Mouse (Mus musculus) urinary bladder, postnatal 36 days (tissue): Measurements from ENCODE around the gene Yod1.

Source experiments
- DNase-seq, 2 experiments: peaks; one replicate each; pipeline ENCODE4 v3.0.0; 2022; ENCODE audit warnings: low spot score in 2 of 2, mixed read lengths in 1 of 2

Yod1 gene

GRCm38 (mm10) chr1:130732706-130733658 is 15.9 kb downstream of the Yod1 start:
- DNase-seq = no peak

- no peak for DNase-seq
These were observed 16.5 kb downstream of the Yod1 start for GRCm38 (mm10) chr1:130733671-130734070.

- no peak for DNase-seq
These were observed 17.3 kb downstream of the Yod1 start for GRCm38 (mm10) chr1:130734452-130734851.

GRCm38 (mm10) chr1:130734852-130735251 is 17.7 kb downstream of the Yod1 start:
- DNase-seq = no peak

- no peak for DNase-seq
These were observed 20.3 kb downstream of the Yod1 start for GRCm38 (mm10) chr1:130737411-130737881.

DNA sequence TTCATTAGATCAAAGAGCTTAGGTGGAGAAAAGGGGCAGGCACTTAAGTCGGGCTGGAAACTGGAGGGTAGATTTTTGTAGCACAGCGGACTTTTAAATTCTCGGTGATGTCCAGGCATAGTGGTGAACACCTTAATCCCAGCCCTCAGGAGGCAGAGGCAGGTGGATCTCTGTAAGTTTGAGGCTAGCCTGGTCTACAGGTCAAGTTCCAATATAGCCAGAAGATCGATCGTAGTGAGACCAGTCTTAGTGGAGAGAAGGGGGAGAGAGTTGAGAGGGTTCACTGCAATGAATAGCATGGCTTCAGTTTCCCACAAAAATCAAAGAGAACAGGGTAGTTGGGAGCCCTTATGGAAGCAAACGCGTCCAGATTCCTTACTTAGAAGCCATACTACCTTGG is 20.8 kb downstream of the Yod1 start:
- DNase-seq = no peak

- DNase-seq = no peak
These were observed 21.5 kb downstream of the Yod1 start for GRCm38 (mm10) chr1:130738551-130739106.

GRCm38 (mm10) chr1:130739636-130740035 is 22.5 kb downstream of the Yod1 start:
- DNase-seq = no peak

DNA sequence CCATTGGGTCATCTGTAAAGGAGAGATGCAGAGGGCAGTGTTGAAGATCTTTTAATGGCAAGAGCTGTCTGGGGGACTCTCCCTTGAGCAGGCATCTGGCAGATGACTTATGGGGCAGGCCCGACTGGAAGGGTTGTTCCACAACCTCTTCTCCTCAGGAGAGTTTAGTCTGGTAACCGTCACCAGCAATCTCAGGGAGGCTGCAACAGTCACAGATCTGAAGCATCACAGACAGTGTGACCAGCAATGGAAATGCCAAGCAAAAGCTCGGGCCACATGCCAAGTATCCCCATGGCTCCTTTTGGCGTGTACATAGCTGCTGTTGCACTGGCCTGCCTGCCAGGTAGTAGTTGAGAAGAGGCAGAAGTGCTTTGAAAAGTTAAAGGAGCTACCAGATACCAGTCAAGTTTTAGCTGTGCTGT is 23.1 kb downstream of the Yod1 start:
- DNase-seq = no peak

GRCm38 (mm10) chr1:130740781-130741720 is 23.9 kb downstream of the Yod1 start:
- DNase-seq = no peak

- DNase-seq = no peak
These were observed 25.1 kb downstream of the Yod1 start for GRCm38 (mm10) chr1:130742201-130742600.

GRCm38 (mm10) chr1:130743775-130744174 is 26.6 kb downstream of the Yod1 start:
- no peak for DNase-seq

DNA sequence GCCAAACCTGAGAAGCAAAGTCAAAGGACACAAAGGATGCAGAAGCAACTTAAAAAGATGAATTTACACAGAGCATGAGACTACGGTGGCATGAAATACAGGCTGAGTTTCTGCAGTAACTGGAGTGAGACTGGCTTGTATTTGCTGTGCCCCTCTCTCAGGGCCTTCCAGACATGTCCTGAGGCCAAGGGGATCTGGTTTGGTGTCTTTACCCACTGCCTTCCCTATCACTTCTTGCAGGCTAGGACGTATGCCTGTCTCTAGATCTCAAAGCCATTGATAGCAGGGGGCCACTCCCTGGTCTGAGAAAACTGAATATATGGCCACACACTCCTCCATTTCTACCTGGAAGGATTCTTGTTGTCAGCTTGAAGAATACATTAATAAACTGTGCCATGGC is 27.1 kb downstream of the Yod1 start:
- DNase-seq = no peak

GRCm38 (mm10) chr1:130744961-130745360 is 27.8 kb downstream of the Yod1 start:
- DNase-seq = no peak

DNA sequence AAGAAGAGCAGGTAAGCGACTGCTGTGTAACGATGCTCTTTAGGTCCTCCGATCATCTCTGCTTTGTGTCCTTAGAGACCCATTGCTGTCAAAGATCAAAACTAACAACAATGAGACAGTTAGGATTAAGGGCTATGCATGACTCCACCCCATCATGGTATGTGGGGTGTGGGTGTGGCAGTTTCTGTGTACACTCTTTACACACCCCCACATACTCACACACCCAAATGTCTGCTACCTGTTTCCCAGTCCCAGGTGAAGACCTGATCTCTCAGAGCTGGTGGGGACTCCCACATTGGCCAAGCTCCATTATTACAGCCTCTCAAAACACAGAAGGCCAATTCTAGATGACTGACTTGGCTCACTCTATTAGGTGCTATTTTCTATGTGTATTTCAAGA is 28.5 kb downstream of the Yod1 start:
- no peak for DNase-seq

DNA sequence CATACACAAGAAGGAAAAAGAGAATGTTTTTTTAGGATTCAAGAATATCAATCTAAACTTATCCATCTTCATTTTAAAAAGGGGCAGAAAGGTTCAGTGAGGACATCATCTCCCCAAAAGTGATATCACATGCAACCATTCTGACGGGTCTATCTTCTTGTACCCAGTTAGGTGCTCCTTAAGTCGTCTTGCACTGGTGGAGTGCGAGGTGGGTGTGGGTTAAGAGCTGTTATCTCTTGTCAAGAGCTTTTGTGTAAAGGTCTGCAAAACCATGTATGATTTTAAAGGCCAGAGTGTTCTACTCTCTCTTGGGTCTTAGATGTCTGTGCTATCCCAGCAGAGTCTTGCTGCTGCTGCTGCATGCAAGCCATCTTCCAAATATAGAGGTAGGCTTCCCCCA is 29.7 kb downstream of the Yod1 start:
- DNase-seq = no peak

GRCm38 (mm10) chr1:130759689-130760088 is 42.6 kb downstream of the Yod1 start:
- DNase-seq = no peak

- DNase-seq = no peak
These were observed 44.5 kb downstream of the Yod1 start for GRCm38 (mm10) chr1:130761597-130761996.

DNA sequence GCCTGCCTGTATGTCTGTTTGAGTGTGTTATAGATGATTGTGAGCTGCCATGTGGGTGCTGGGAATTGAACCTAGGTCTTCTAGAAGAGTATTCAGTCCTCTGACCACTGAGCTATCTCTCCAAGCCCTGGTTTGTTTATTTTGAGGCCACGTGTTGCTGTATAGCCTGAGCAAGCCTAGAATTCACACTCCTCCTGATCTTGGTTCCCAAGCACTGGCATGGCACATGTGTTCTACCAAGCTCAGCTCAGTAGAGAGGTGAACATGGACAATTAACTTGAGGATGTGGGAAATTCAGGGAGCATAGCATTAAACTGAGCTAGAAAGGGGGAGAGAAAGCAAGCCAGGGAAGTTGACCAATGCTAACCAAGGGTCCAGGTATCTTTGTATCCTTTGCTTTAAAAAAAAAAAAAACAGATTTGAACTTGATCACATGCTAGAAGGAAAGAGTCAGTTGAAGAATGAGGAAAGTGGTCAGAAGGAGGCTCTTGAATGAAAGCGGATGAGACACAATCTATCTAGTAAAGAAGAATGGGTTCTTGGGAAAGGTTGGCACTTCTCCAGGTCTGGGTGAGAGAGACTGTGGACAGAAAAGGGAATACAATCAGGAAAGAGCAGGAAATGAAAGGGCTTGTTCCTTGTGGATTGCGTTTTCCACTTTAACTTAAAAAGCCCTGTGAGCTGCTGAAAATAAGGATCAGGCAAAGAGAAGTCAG is 45.1 kb downstream of the Yod1 start:
- DNase-seq = no peak

DNA sequence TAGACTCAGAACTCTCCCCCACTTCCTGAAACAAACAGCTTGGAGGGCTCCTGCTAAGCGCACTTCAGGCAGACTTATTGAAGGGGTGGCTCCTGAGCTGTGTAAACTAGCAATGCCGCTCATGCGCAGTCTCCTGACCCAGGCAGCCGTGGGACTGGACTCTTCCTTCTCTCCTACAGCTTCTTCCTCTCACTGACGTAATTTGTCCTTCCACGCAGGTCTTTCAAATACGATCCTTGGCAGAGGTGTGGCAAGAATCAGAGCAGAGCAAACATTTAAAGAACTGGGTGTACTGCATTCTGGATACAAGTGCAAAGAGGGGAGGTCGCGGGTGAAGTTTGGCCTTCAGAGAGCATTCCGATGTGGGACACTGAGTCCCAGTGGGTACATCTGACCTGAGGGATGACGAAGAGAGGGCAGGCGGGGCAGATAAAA is 46.9 kb downstream of the Yod1 start:
- DNase-seq = peak; percentile 64 to 65

DNA sequence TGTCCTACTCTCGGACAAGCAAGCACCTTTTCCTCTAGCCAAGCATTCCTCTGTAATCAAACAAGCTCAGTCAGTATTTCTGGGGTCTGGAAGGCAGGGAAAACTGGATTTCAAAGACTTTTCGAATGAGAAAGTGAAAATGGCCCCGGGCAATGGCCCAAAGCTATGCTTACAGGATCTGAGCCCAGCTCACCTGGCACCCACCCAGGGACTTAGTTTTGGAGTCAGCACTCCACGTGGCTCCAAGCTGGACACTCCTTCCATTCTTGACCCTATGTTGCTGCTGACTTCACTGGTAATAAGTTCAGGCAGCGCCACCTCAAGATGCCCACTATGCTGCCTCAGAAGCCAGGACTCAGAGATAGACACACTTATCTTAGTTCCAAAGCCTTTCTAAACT is 49.9 kb downstream of the Yod1 start:
- DNase-seq = peak in 1 of 2 experiments; percentile 38
